Comparison of ENCODE assay signal across 13 mouse cellular contexts in genomic region chr7:123148935-123149334, GRCm38 (mm10).
"Had no signal": no experiment of that assay in that cellular context is flagged by ENCODE, and none has a peak within 500 bp of the region (broad histone marks: within the 10 kb centered on the region; RNA-seq: fewer than 3 reads in every experiment).

No protein-coding gene starts in this region.

- H3K4me1 ChIP-seq: kidney, embryonic 15.5 days; limb, embryonic 10.5 days; lung, embryonic 15.5 days; midbrain, embryonic 12.5 days; stomach, embryonic 15.5 days had no signal

- H3K9ac ChIP-seq: kidney, embryonic 15.5 days; lung, embryonic 15.5 days; midbrain, embryonic 12.5 days; stomach, embryonic 15.5 days had no signal

- H3K9me3 ChIP-seq: kidney, embryonic 15.5 days; limb, embryonic 10.5 days; lung, embryonic 15.5 days; midbrain, embryonic 12.5 days; stomach, embryonic 15.5 days had no signal

- H3K4me3 ChIP-seq: kidney, embryonic 15.5 days; limb, embryonic 10.5 days; lung, embryonic 15.5 days; midbrain, embryonic 12.5 days; stomach, embryonic 15.5 days had no signal

- H3K27me3 ChIP-seq: kidney, embryonic 15.5 days; lung, embryonic 15.5 days; midbrain, embryonic 12.5 days; stomach, embryonic 15.5 days had no signal

- H3K27ac ChIP-seq: kidney, embryonic 15.5 days; limb, embryonic 10.5 days; lung, embryonic 15.5 days; midbrain, embryonic 12.5 days; stomach, embryonic 15.5 days had no signal

- H3K4me2 ChIP-seq: kidney, embryonic 15.5 days; liver, embryonic 11.5 days; lung, embryonic 15.5 days; midbrain, embryonic 12.5 days; stomach, embryonic 15.5 days had no signal

- DNase-seq: kidney, adult 18-20 months; kidney, postnatal 14 days; lung, postnatal 14 days; right cerebral cortex, postnatal 14 days; thymus, adult 2 months; thymus, postnatal 25 days had no signal

- ATAC-seq: midbrain, embryonic 16.5 days had no signal
